Mouse (Mus musculus) limb, embryonic 13.5 days (tissue): Measurements from ENCODE around the gene Chst5. TPM values are rescaled to one million over a fixed set of nuclear protein-coding genes. Genes with fewer than 3 reads are reported as not detected.

Experiments used
- ATAC-seq: fragments of 200-750 bp; cut with Nextera tagmentation; 2 replicates; pipeline ENCODE4 v1.8.0; 2017; ENCODE audit warnings: low read depth, moderate number of reproducible peaks, moderate TSS enrichment; ENCODE audit not compliant: low FRiP score
- H3K27ac ChIP-seq: fragments of 300-500 bp; sonication (generic); 2 replicates; pipeline ENCODE4 v1.5.1; 2015; ENCODE audit warnings: inconsistent platforms, mild to moderate bottlenecking, moderate library complexity
- H3K27me3 ChIP-seq: fragments of 300-500 bp; sonication (generic); 2 replicates; pipeline ENCODE4 v1.6.1; 2015; ENCODE audit warnings: mild to moderate bottlenecking, inconsistent platforms
- H3K36me3 ChIP-seq: fragments of 300-500 bp; sonication (generic); 2 replicates; pipeline ENCODE4 v1.6.1; 2015; ENCODE audit warnings: inconsistent platforms, mild to moderate bottlenecking, moderate library complexity
- H3K4me1 ChIP-seq: fragments of 300-500 bp; sonication (generic); 2 replicates; pipeline ENCODE4 v1.6.1; 2015; ENCODE audit warnings: inconsistent platforms
- H3K4me2 ChIP-seq: fragments of 300-500 bp; sonication (generic); replicated peaks from 2 replicates; pipeline ENCODE4 v1.6.1; 2015; ENCODE audit warnings: inconsistent platforms, mild to moderate bottlenecking, moderate library complexity
- H3K4me3 ChIP-seq: fragments of 300-500 bp; sonication (generic); 2 replicates; pipeline ENCODE4 v1.5.1; 2015; ENCODE audit warnings: moderate library complexity, mild to moderate bottlenecking, inconsistent platforms
- H3K9ac ChIP-seq: fragments of 300-500 bp; sonication (generic); 2 replicates; pipeline ENCODE4 v1.6.1; 2015; ENCODE audit warnings: mild to moderate bottlenecking, inconsistent platforms
- H3K9me3 ChIP-seq: fragments of 300-500 bp; sonication (generic); 2 replicates; pipeline ENCODE4 v1.6.1; 2016; ENCODE audit warnings: inconsistent platforms
- WGBS: fragments of 180-500 bp; shearing (Covaris S2); methylation state at CpG from one replicate; pipeline ENCODE4 v1.1.7; 2015; 5-methylcytosine and 5-hydroxymethylcytosine counted together
- polyA plus RNA-seq: library from polyadenylated mRNA; unstranded; fragments of >200 nt; fragmentation: Nextera tagmentation; extraction: Ambion mirVana; gene quantifications from 2 replicates; pipeline ENCODE4 v1.2.1, GENCODE M21; 2015

Chst5 gene
- polyA plus RNA-seq, 1 experiment from 2014 or later: 7.9 TPM

GRCm38 (mm10) chr8:111923383-111923804, 13.1 kb upstream of the Chst5 start:
- Histone ChIP-seq H3K27me3 (no peaks in the 10 kb centered on the region), H3K9me3 (0 out of 2 replicates have a peak, but pooled peaks cover 2% of the 10 kb centered on the region), H3K9ac (no peak overlapping the region), H3K27ac (no peak overlapping the region), H3K36me3 (peaks cover 10% of the 10 kb centered on the region), H3K4me3 (no peak overlapping the region), H3K4me1 (no peaks in the 10 kb centered on the region), H3K4me2 (no peak overlapping the region)
- no peak for ATAC-seq
- 35% methylated on average over 10 of the region's 10 CpGs for WGBS

- Histone ChIP-seq H3K9ac (no peak overlapping the region), H3K27me3 (no peaks in the 10 kb centered on the region), H3K4me2 (no peak overlapping the region), H3K4me3 (no peak overlapping the region), H3K27ac (no peak overlapping the region), H3K36me3 (peaks cover 28% of the 10 kb centered on the region), H3K4me1 (no peaks in the 10 kb centered on the region), H3K9me3 (0 out of 2 replicates have a peak, but pooled peaks cover 2% of the 10 kb centered on the region)
- no peak for ATAC-seq
- WGBS: 76% methylated on average over 4 of the region's 4 CpGs
Observed at GRCm38 (mm10) chr8:111920971-111921370, 10.7 kb upstream of the Chst5 start.

GRCm38 (mm10) chr8:111919663-111920062, 9.4 kb upstream of the Chst5 start:
- 95% methylated on average over 2 of the region's 2 CpGs for WGBS
- 0 out of 2 replicates have a peak, but pooled peaks cover 2% of the 10 kb centered on the region for H3K9me3 ChIP-seq
- H3K27ac ChIP-seq: no peak overlapping the region
- peaks cover 36% of the 10 kb centered on the region for H3K36me3 ChIP-seq
- H3K27me3 ChIP-seq: no peaks in the 10 kb centered on the region
- H3K9ac ChIP-seq: no peak overlapping the region
- no peak overlapping the region for H3K4me2 ChIP-seq
- no peaks in the 10 kb centered on the region for H3K4me1 ChIP-seq
- ATAC-seq: no peak
- H3K4me3 ChIP-seq: no peak overlapping the region

GRCm38 (mm10) chr8:111912860-111913432, 2.7 kb upstream of the Chst5 start:
- Histone ChIP-seq H3K4me2 (peak overlapping the region; percentile 41), H3K4me3 (no peak overlapping the region), H3K9ac (no peak overlapping the region), H3K9me3 (no peaks in the 10 kb centered on the region), H3K36me3 (peaks cover 22% of the 10 kb centered on the region), H3K4me1 (peaks cover 26% of the 10 kb centered on the region), H3K27ac (peak overlapping the region; percentile 22; the same call in 1 of the 2 replicates), H3K27me3 (peaks cover 23% of the 10 kb centered on the region)
- ATAC-seq: peak; percentile 68
- WGBS: 34% methylated on average over 12 of the region's 12 CpGs

- 45% methylated on average over 7 of the region's 7 CpGs for WGBS
- H3K4me1 ChIP-seq: peaks cover 26% of the 10 kb centered on the region
- no peak for ATAC-seq
Observed at GRCm38 (mm10) chr8:111911572-111911971, 1.3 kb upstream of the Chst5 start.

GRCm38 (mm10) chr8:111905500-111906121, 4.6 kb downstream of the Chst5 start:
- Histone ChIP-seq H3K9ac (no peak overlapping the region), H3K4me3 (no peak overlapping the region), H3K4me2 (no peak overlapping the region), H3K4me1 (peaks cover 24% of the 10 kb centered on the region), H3K27ac (peak overlapping the region; percentile 11; the same call in 1 of the 2 replicates), H3K27me3 (peaks cover 16% of the 10 kb centered on the region), H3K9me3 (no peaks in the 10 kb centered on the region), H3K36me3 (no peaks in the 10 kb centered on the region)
- peak; percentile 42; the same call in 1 of the 2 replicates for ATAC-seq
- WGBS: 52% methylated on average over 7 of the region's 8 CpGs

More at GRCm38 (mm10) chr8:111911572-111911971, 1.3 kb upstream of the Chst5 start:
- no peaks in the 10 kb centered on the region for H3K9me3 ChIP-seq
- no peak overlapping the region for H3K9ac ChIP-seq
- no peak overlapping the region for H3K4me3 ChIP-seq
- peaks cover 13% of the 10 kb centered on the region for H3K36me3 ChIP-seq
- peaks cover 23% of the 10 kb centered on the region for H3K27me3 ChIP-seq
- no peak overlapping the region for H3K4me2 ChIP-seq
- H3K27ac ChIP-seq: no peak overlapping the region

GRCm38 (mm10) chr8:111902080-111902479, 8.2 kb downstream of the Chst5 start:
- Histone ChIP-seq H3K27ac (no peak overlapping the region), H3K4me2 (no peak overlapping the region), H3K36me3 (no peaks in the 10 kb centered on the region), H3K4me3 (no peak overlapping the region), H3K9me3 (no peaks in the 10 kb centered on the region), H3K9ac (no peak overlapping the region), H3K4me1 (peaks cover 15% of the 10 kb centered on the region), H3K27me3 (no peaks in the 10 kb centered on the region)
- peak; percentile 49; the same call in 1 of the 2 replicates for ATAC-seq
- WGBS: 17% methylated on average over 5 of the region's 5 CpGs

GRCm38 (mm10) chr8:111898586-111898985, 11.7 kb downstream of the Chst5 start:
- Histone ChIP-seq H3K9me3 (no peaks in the 10 kb centered on the region), H3K4me2 (no peak overlapping the region), H3K36me3 (no peaks in the 10 kb centered on the region), H3K4me3 (no peak overlapping the region), H3K9ac (no peak overlapping the region), H3K4me1 (0 out of 2 replicates have a peak, but pooled peaks cover 6% of the 10 kb centered on the region), H3K27ac (no peak overlapping the region), H3K27me3 (no peaks in the 10 kb centered on the region)
- no peak for ATAC-seq
- WGBS: 42% methylated on average over 10 of the region's 10 CpGs

GRCm38 (mm10) chr8:111894955-111895354, 15.3 kb downstream of the Chst5 start:
- H3K27me3 ChIP-seq: peaks cover 29% of the 10 kb centered on the region
- WGBS: 87% methylated on average over 7 of the region's 7 CpGs
- no peak for ATAC-seq

GRCm38 (mm10) chr8:111892615-111893014, 17.6 kb downstream of the Chst5 start:
- Histone ChIP-seq H3K4me2 (no peak overlapping the region), H3K4me1 (peaks cover 18% of the 10 kb centered on the region), H3K36me3 (no peaks in the 10 kb centered on the region), H3K9ac (no peak overlapping the region), H3K9me3 (no peaks in the 10 kb centered on the region), H3K4me3 (no peak overlapping the region), H3K27me3 (peaks cover 52% of the 10 kb centered on the region), H3K27ac (no peak overlapping the region)
- no peak for ATAC-seq
- 58% methylated on average over 5 of the region's 5 CpGs for WGBS

More at GRCm38 (mm10) chr8:111894955-111895354, 15.3 kb downstream of the Chst5 start:
- Histone ChIP-seq H3K27ac (no peak overlapping the region), H3K4me3 (no peak overlapping the region), H3K9me3 (no peaks in the 10 kb centered on the region), H3K9ac (no peak overlapping the region), H3K4me2 (no peak overlapping the region), H3K4me1 (peaks cover 7% of the 10 kb centered on the region), H3K36me3 (no peaks in the 10 kb centered on the region)

GRCm38 (mm10) chr8:111891983-111892382, 18.3 kb downstream of the Chst5 start:
- Histone ChIP-seq H3K27me3 (peaks cover 55% of the 10 kb centered on the region), H3K9ac (no peak overlapping the region), H3K4me1 (peaks cover 18% of the 10 kb centered on the region), H3K4me2 (no peak overlapping the region), H3K9me3 (no peaks in the 10 kb centered on the region), H3K27ac (no peak overlapping the region), H3K4me3 (no peak overlapping the region), H3K36me3 (no peaks in the 10 kb centered on the region)
- 24% methylated on average over 8 of the region's 8 CpGs for WGBS
- ATAC-seq: no peak

- Histone ChIP-seq H3K9me3 (no peaks in the 10 kb centered on the region), H3K4me3 (0 out of 2 replicates have a peak overlapping the region, but pooled peaks have one; percentile 33), H3K9ac (no peak overlapping the region), H3K27ac (no peak overlapping the region), H3K4me1 (peaks cover 18% of the 10 kb centered on the region), H3K27me3 (peaks cover 64% of the 10 kb centered on the region), H3K4me2 (no peak overlapping the region), H3K36me3 (no peaks in the 10 kb centered on the region)
- ATAC-seq: no peak
- 57% methylated on average over 6 of the region's 6 CpGs for WGBS
Observed at GRCm38 (mm10) chr8:111890911-111891303, 19.3 kb downstream of the Chst5 start.
